Mouse (Mus musculus) kidney, postnatal 36 days (tissue): ENCODE measurements around the gene Adgrl2.
A peak's percentile ranks its signal among the peaks of the same experiment; 100 is the strongest.

Experiments used
- DNase-seq, 2 experiments: peaks; one replicate each; pipeline ENCODE4 v3.0.0; 2021 to 2022; ENCODE audit warnings: mixed read lengths in 2 of 2

The Adgrl2 gene

GRCm38 (mm10) chr3:148920881-148921280 is 69.5 kb downstream of the Adgrl2 start:
- DNase-seq: peak in 1 of 2 experiments; percentile 34

- DNase-seq: no peak
These were observed 71.9 kb downstream of the Adgrl2 start for GRCm38 (mm10) chr3:148918425-148918824.

GRCm38 (mm10) chr3:148917837-148918236 is 72.5 kb downstream of the Adgrl2 start:
- no peak for DNase-seq

GRCm38 (mm10) chr3:148916226-148916625 is 74.1 kb downstream of the Adgrl2 start:
- no peak for DNase-seq

- no peak for DNase-seq
These were observed 77.2 kb downstream of the Adgrl2 start for GRCm38 (mm10) chr3:148912944-148913684.

- no peak for DNase-seq
These were observed 77.8 kb downstream of the Adgrl2 start for GRCm38 (mm10) chr3:148912536-148912935.

GRCm38 (mm10) chr3:148907873-148908272 is 82.5 kb downstream of the Adgrl2 start:
- no peak for DNase-seq

GRCm38 (mm10) chr3:148907024-148907778 is 83.2 kb downstream of the Adgrl2 start:
- no peak for DNase-seq

GRCm38 (mm10) chr3:148905906-148906779 is 84.2 kb downstream of the Adgrl2 start:
- DNase-seq: no peak

GRCm38 (mm10) chr3:148905435-148905834 is 84.9 kb downstream of the Adgrl2 start:
- DNase-seq: no peak

- no peak for DNase-seq
These were observed 90.5 kb downstream of the Adgrl2 start for GRCm38 (mm10) chr3:148899857-148900256.

GRCm38 (mm10) chr3:148899416-148899815 is 90.9 kb downstream of the Adgrl2 start:
- DNase-seq: peak in 1 of 2 experiments; percentile 31

- no peak for DNase-seq
These were observed 91.7 kb downstream of the Adgrl2 start for GRCm38 (mm10) chr3:148898535-148899250.

- no peak for DNase-seq
These were observed 94.1 kb downstream of the Adgrl2 start for GRCm38 (mm10) chr3:148896281-148896680.

GRCm38 (mm10) chr3:148895396-148896109 is 94.8 kb downstream of the Adgrl2 start:
- no peak for DNase-seq

GRCm38 (mm10) chr3:148894867-148895266 is 95.5 kb downstream of the Adgrl2 start:
- no peak for DNase-seq

GRCm38 (mm10) chr3:148887902-148888301 is 102.5 kb downstream of the Adgrl2 start:
- DNase-seq: no peak

- DNase-seq: peak; percentile 89 to 92
These were observed 103.4 kb downstream of the Adgrl2 start for GRCm38 (mm10) chr3:148886956-148887355.

GRCm38 (mm10) chr3:148885980-148886668 is 104.2 kb downstream of the Adgrl2 start:
- DNase-seq: no peak

- DNase-seq: no peak
These were observed 105.2 kb downstream of the Adgrl2 start for GRCm38 (mm10) chr3:148885184-148885583.

GRCm38 (mm10) chr3:148881431-148881830 is 108.9 kb downstream of the Adgrl2 start:
- no peak for DNase-seq
